8 mouse cellular contexts compared by ENCODE assay signal in the genomic region with DNA sequence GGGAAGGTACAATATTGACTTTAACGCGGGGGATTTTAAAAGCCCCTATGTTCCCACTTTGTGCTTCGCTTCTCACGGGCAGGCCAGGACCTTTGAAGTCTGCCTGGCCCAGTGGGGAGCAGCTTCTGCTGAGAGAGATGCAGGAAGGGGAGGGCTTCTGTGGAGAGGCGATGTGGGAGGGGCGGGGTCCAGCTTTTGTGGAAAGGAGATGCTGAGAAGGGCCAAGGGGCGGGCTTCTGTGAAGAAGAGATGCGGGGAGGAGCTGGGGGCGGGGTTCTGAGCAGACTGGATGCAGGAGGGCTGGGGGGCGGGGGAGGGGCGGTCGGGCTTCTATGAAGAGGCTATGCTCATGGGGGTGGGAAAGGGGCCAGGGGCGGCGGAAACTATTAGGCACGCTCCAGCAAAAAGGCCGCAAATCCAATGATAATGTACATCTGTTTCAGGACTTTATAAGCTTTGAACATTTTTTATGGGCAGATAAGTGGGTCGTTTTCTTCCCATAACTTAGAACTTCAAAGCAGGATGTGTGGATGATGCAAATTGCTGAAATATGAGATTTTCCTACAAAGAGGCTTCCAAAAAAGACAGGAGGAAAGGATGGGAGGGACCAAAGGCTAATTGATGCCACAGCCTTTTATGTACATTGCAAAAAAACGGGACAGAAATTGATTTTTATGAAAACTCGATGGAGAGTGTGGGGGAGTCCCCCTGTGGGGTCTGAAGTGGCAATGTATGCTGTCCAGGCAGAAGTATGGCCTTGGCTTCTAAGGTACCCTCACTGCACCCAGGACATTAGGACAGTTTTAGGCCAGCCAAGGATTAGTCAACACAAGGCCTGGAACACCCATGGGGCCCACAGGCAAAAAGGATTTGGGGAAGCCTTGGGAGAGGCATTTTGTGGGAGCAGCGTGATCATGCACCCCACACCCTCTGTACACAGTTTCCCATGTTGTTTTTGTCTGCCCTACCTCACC. TPM values are rescaled to one million over a fixed set of nuclear protein-coding genes. Genes with fewer than 3 reads are reported as not detected.
A peak's percentile ranks its signal among the peaks of the same experiment; 100 is the strongest.
DNase-seq lines count a peak whose midpoint lies in the region; ATAC-seq lines count a peak whose summit lies in the region.

No protein-coding gene starts in this region.

- 0 out of 2 replicates have a peak, but pooled peaks cover 6% of the 10 kb centered on the region for H3K9me3 ChIP-seq in forebrain, embryonic 12.5 days
- H3K9me3 ChIP-seq in stomach, embryonic 16.5 days (replicated peaks; ENCODE audit: control insufficient read depth, low read length) = no peaks in the 10 kb centered on the region

- H3K36me3 ChIP-seq in forebrain, embryonic 12.5 days (replicated peaks) = no peaks in the 10 kb centered on the region
- H3K36me3 ChIP-seq in stomach, embryonic 16.5 days (ENCODE audit: control insufficient read depth, insufficient read depth, low read length) = no peaks in the 10 kb centered on the region

- H3K4me2 ChIP-seq in forebrain, embryonic 12.5 days = peak overlapping the region; percentile 59
- peak overlapping the region; percentile 39 for H3K4me2 ChIP-seq in stomach, embryonic 16.5 days (ENCODE audit: low read depth, low read length)

- H3K27me3 ChIP-seq in forebrain, embryonic 12.5 days = peaks cover 7% of the 10 kb centered on the region; the same call in 1 of the 2 replicates
- no peaks in the 10 kb centered on the region for H3K27me3 ChIP-seq in stomach, embryonic 16.5 days (ENCODE audit: control insufficient read depth, insufficient read depth, low read length)

- H3K9ac ChIP-seq in forebrain, embryonic 12.5 days = no peak overlapping the region
- H3K9ac ChIP-seq in stomach, embryonic 16.5 days (ENCODE audit: low read length) = no peak overlapping the region

- DNase-seq in ovary, adult 18-20 months (ENCODE audit: low spot score) = peak; percentile 65
- no peak for DNase-seq in ovary, postnatal 10 days (ENCODE audit: low spot score)
- DNase-seq in heart, postnatal 10 days = peak; percentile 70 to 72
- peak; percentile 94 for DNase-seq in kidney, postnatal 10 days
- peak; percentile 94 for DNase-seq in mesoderm, embryonic 11.5 days (ENCODE audit: low read depth, low spot score)
- no peak for DNase-seq in cerebellum, adult 9-10 months

- 5% methylated on average over 20 of the region's 20 CpGs for WGBS in forebrain, embryonic 12.5 days
- WGBS in stomach, embryonic 16.5 days = 7% methylated on average over 20 of the region's 20 CpGs

- peak; percentile 94 for ATAC-seq in forebrain, embryonic 12.5 days (ENCODE audit: low FRiP score)
- ATAC-seq in stomach, embryonic 16.5 days (ENCODE audit: insufficient read depth, low FRiP score) = peak; percentile 90

- peak overlapping the region; percentile 64 for H3K27ac ChIP-seq in forebrain, embryonic 12.5 days
- H3K27ac ChIP-seq in stomach, embryonic 16.5 days (ENCODE audit: low read length) = peak overlapping the region; percentile 71

- peaks cover 29% of the 10 kb centered on the region for H3K4me1 ChIP-seq in forebrain, embryonic 12.5 days
- peaks cover 16% of the 10 kb centered on the region for H3K4me1 ChIP-seq in stomach, embryonic 16.5 days (ENCODE audit: control insufficient read depth, insufficient read depth, low read length)

- H3K4me3 ChIP-seq in forebrain, embryonic 12.5 days (replicated peaks) = peak overlapping the region; percentile 31
- peak overlapping the region; percentile 18 for H3K4me3 ChIP-seq in stomach, embryonic 16.5 days (replicated peaks; ENCODE audit: low read length)

- intact Hi-C loops in heart, postnatal 10 days (cut with DNase I) = no loop called here

RNA-seq across cellular contexts. Expression of gene Snx20, which starts 31.6 kb away (rescaled TPM):
- 0.60 and 0.93 TPM in 2 replicates for polyA plus RNA-seq in forebrain, embryonic 12.5 days (2016; fragmentation: Nextera tagmentation; extraction: Ambion mirVana)
- 1 to 10 TPM; 1.5 to 2.0 TPM for total RNA-seq in heart, postnatal 10 days (2021)
- polyA plus RNA-seq in stomach, embryonic 16.5 days (2015; fragmentation: Nextera tagmentation; extraction: Ambion mirVana) = 1.4 and 1.9 TPM in 2 replicates

RNA-seq across cellular contexts. Expression of gene Nod2, which starts 42.8 kb away (rescaled TPM):
- polyA plus RNA-seq in forebrain, embryonic 12.5 days (2016; fragmentation: Nextera tagmentation; extraction: Ambion mirVana) = 0.11 and 0.13 TPM in 2 replicates
- total RNA-seq in heart, postnatal 10 days (2021) = 1 to 10 TPM; 1.0 to 1.4 TPM
- polyA plus RNA-seq in stomach, embryonic 16.5 days (2015; fragmentation: Nextera tagmentation; extraction: Ambion mirVana) = 0.28 and 0.44 TPM in 2 replicates

Comparison
In these comparisons a context has a peak if more than half of its experiments do, and no peak if none do; other contexts are left out.
1. DNase-seq: peak in ovary, adult 18-20 months (single experiment), heart, postnatal 10 days (2 of 2), kidney, postnatal 10 days (single experiment) and mesoderm, embryonic 11.5 days (single experiment); none in ovary, postnatal 10 days (single experiment) and cerebellum, adult 9-10 months (single experiment).